Mouse (Mus musculus): ENCODE measurements at regions not wholly inside any gene's neighbourhood (a gene's known extent, or its start where the extent isn't known, plus 50 kb on each side); places are given as distances from the start of the nearest gene placed in this dataset.

- Histone ChIP-seq H3K4me2 (no peak overlapping the region), H3K27ac (replicated peaks) (no peak overlapping the region), H3K36me3 (no peaks in the 10 kb centered on the region), H3K9me3 (no peaks in the 10 kb centered on the region), H3K9ac (no peak overlapping the region), H3K27me3 (replicated peaks) (no peaks in the 10 kb centered on the region), H3K4me1 (peaks cover 7% of the 10 kb centered on the region; the same call in 1 of the 2 replicates), H3K4me3 (no peak overlapping the region)
- WGBS: 74% methylated on average over 7 of the region's 7 CpGs
- no peak for ATAC-seq (ENCODE audit: extremely low read depth, insufficient number of reproducible peaks, low FRiP score, low TSS enrichment)
Observed at GRCm38 (mm10) chr13:63659412-63659811, 86.0 kb upstream of the Ptch1 start.

- H3K4me1 ChIP-seq: peaks cover 7% of the 10 kb centered on the region; the same call in 1 of the 2 replicates
- no peaks in the 10 kb centered on the region for H3K36me3 ChIP-seq
- H3K9ac ChIP-seq: no peak overlapping the region
- H3K27ac ChIP-seq (replicated peaks): no peak overlapping the region
- WGBS: 71% methylated on average over 4 of the region's 4 CpGs
- H3K9me3 ChIP-seq: no peaks in the 10 kb centered on the region
- no peak overlapping the region for H3K4me2 ChIP-seq
- no peaks in the 10 kb centered on the region for H3K27me3 ChIP-seq (replicated peaks)
- no peak for ATAC-seq (ENCODE audit: extremely low read depth, insufficient number of reproducible peaks, low FRiP score, low TSS enrichment)
- no peak overlapping the region for H3K4me3 ChIP-seq
Observed at GRCm38 (mm10) chr13:63660431-63660830, 87.0 kb upstream of the Ptch1 start.

GRCm38 (mm10) chr13:63668576-63668975 is 95.2 kb upstream of the Ptch1 start:
- Histone ChIP-seq H3K9ac (no peak overlapping the region), H3K4me2 (no peak overlapping the region), H3K27ac (replicated peaks) (no peak overlapping the region), H3K36me3 (no peaks in the 10 kb centered on the region), H3K4me1 (peaks cover 10% of the 10 kb centered on the region; the same call in 1 of the 2 replicates), H3K4me3 (no peak overlapping the region), H3K27me3 (replicated peaks) (no peaks in the 10 kb centered on the region), H3K9me3 (no peaks in the 10 kb centered on the region)
- 23% methylated on average over 4 of the region's 4 CpGs for WGBS
- ATAC-seq (ENCODE audit: extremely low read depth, insufficient number of reproducible peaks, low FRiP score, low TSS enrichment): no peak

- no peak overlapping the region for H3K4me2 ChIP-seq
- H3K4me3 ChIP-seq: no peak overlapping the region
- H3K36me3 ChIP-seq: no peaks in the 10 kb centered on the region
- H3K4me1 ChIP-seq: peaks cover 10% of the 10 kb centered on the region; the same call in 1 of the 2 replicates
- no peaks in the 10 kb centered on the region for H3K9me3 ChIP-seq
- H3K27ac ChIP-seq (replicated peaks): no peak overlapping the region
- WGBS: 31% methylated on average over 2 of the region's 2 CpGs
- ATAC-seq (ENCODE audit: extremely low read depth, insufficient number of reproducible peaks, low FRiP score, low TSS enrichment): no peak
- H3K9ac ChIP-seq: no peak overlapping the region
- H3K27me3 ChIP-seq (replicated peaks): no peaks in the 10 kb centered on the region
Observed at GRCm38 (mm10) chr13:63669031-63669430, 95.6 kb upstream of the Ptch1 start.

- no peak overlapping the region for H3K4me2 ChIP-seq
- no peak overlapping the region for H3K27ac ChIP-seq (replicated peaks)
- H3K9ac ChIP-seq: no peak overlapping the region
- H3K9me3 ChIP-seq: no peaks in the 10 kb centered on the region
- H3K4me1 ChIP-seq: peaks cover 13% of the 10 kb centered on the region; the same call in 1 of the 2 replicates
- no peak for ATAC-seq (ENCODE audit: extremely low read depth, insufficient number of reproducible peaks, low FRiP score, low TSS enrichment)
- H3K36me3 ChIP-seq: no peaks in the 10 kb centered on the region
- H3K27me3 ChIP-seq (replicated peaks): no peaks in the 10 kb centered on the region
- WGBS: 47% methylated on average over 4 of the region's 4 CpGs
- no peak overlapping the region for H3K4me3 ChIP-seq
Observed at GRCm38 (mm10) chr13:63672425-63672824, 99.0 kb upstream of the Ptch1 start.

- Histone ChIP-seq H3K4me1 (0 out of 2 replicates have a peak, but pooled peaks cover 9% of the 10 kb centered on the region), H3K36me3 (no peaks in the 10 kb centered on the region), H3K9me3 (no peaks in the 10 kb centered on the region), H3K27me3 (replicated peaks) (no peaks in the 10 kb centered on the region), H3K27ac (replicated peaks) (no peak overlapping the region), H3K9ac (no peak overlapping the region), H3K4me3 (no peak overlapping the region), H3K4me2 (no peak overlapping the region)
- WGBS: 67% methylated on average over 2 of the region's 2 CpGs
- ATAC-seq (ENCODE audit: extremely low read depth, insufficient number of reproducible peaks, low FRiP score, low TSS enrichment): no peak
Observed at GRCm38 (mm10) chr13:63677696-63678095, 104.3 kb upstream of the Ptch1 start.

- 66% methylated on average over 10 of the region's 10 CpGs for WGBS
- ATAC-seq (ENCODE audit: extremely low read depth, insufficient number of reproducible peaks, low FRiP score, low TSS enrichment): no peak
- H3K4me1 ChIP-seq: 0 out of 2 replicates have a peak, but pooled peaks cover 9% of the 10 kb centered on the region
- no peak overlapping the region for H3K4me3 ChIP-seq
- H3K27me3 ChIP-seq (replicated peaks): no peaks in the 10 kb centered on the region
- no peak overlapping the region for H3K27ac ChIP-seq (replicated peaks)
- H3K4me2 ChIP-seq: no peak overlapping the region
- no peak overlapping the region for H3K9ac ChIP-seq
- H3K36me3 ChIP-seq: no peaks in the 10 kb centered on the region
- no peaks in the 10 kb centered on the region for H3K9me3 ChIP-seq
Observed at GRCm38 (mm10) chr13:63678265-63679260, 105.2 kb upstream of the Ptch1 start.

- no peak overlapping the region for H3K27ac ChIP-seq (replicated peaks)
- H3K9ac ChIP-seq: no peak overlapping the region
- H3K4me1 ChIP-seq: peaks cover 10% of the 10 kb centered on the region; the same call in 1 of the 2 replicates
- 25% methylated on average over 4 of the region's 4 CpGs for WGBS
- no peaks in the 10 kb centered on the region for H3K36me3 ChIP-seq
- H3K4me3 ChIP-seq: no peak overlapping the region
- no peaks in the 10 kb centered on the region for H3K9me3 ChIP-seq
- ATAC-seq (ENCODE audit: extremely low read depth, insufficient number of reproducible peaks, low FRiP score, low TSS enrichment): no peak; the same call in 1 of the 2 replicates
- H3K27me3 ChIP-seq (replicated peaks): no peaks in the 10 kb centered on the region
- H3K4me2 ChIP-seq: no peak overlapping the region
Observed at GRCm38 (mm10) chr13:63682341-63682740, 108.9 kb upstream of the Ptch1 start.

- no peaks in the 10 kb centered on the region for H3K36me3 ChIP-seq
- no peak overlapping the region for H3K4me3 ChIP-seq
- no peaks in the 10 kb centered on the region for H3K9me3 ChIP-seq
- no peak overlapping the region for H3K27ac ChIP-seq (replicated peaks)
- peaks cover 17% of the 10 kb centered on the region for H3K4me1 ChIP-seq
- no peak overlapping the region for H3K4me2 ChIP-seq
- H3K27me3 ChIP-seq (replicated peaks): no peaks in the 10 kb centered on the region
- ATAC-seq (ENCODE audit: extremely low read depth, insufficient number of reproducible peaks, low FRiP score, low TSS enrichment): no peak
- H3K9ac ChIP-seq: no peak overlapping the region
- WGBS: 84% methylated on average over 5 of the region's 5 CpGs
Observed at GRCm38 (mm10) chr13:63691974-63692373, 118.6 kb upstream of the Ptch1 start.

- H3K9ac ChIP-seq: no peak overlapping the region
- H3K36me3 ChIP-seq: no peaks in the 10 kb centered on the region
- no peaks in the 10 kb centered on the region for H3K27me3 ChIP-seq (replicated peaks)
- H3K4me2 ChIP-seq: no peak overlapping the region
- H3K4me1 ChIP-seq: peaks cover 17% of the 10 kb centered on the region
- H3K4me3 ChIP-seq: no peak overlapping the region
- ATAC-seq (ENCODE audit: extremely low read depth, insufficient number of reproducible peaks, low FRiP score, low TSS enrichment): no peak; the same call in 1 of the 2 replicates
- 38% methylated on average over 5 of the region's 5 CpGs for WGBS
- no peaks in the 10 kb centered on the region for H3K9me3 ChIP-seq
- H3K27ac ChIP-seq (replicated peaks): peak overlapping the region; percentile 61
Observed at GRCm38 (mm10) chr13:63693636-63694035, 120.2 kb upstream of the Ptch1 start.

GRCm38 (mm10) chr13:63696399-63696798 is 118.6 kb upstream of the Ercc6l2 start:
- ATAC-seq (ENCODE audit: extremely low read depth, insufficient number of reproducible peaks, low FRiP score, low TSS enrichment): no peak
- no peak overlapping the region for H3K4me2 ChIP-seq
- 43% methylated on average over 3 of the region's 3 CpGs for WGBS
- H3K9me3 ChIP-seq: no peaks in the 10 kb centered on the region
- no peak overlapping the region for H3K27ac ChIP-seq (replicated peaks)
- H3K9ac ChIP-seq: no peak overlapping the region
- no peaks in the 10 kb centered on the region for H3K36me3 ChIP-seq
- H3K27me3 ChIP-seq (replicated peaks): no peaks in the 10 kb centered on the region
- peaks cover 17% of the 10 kb centered on the region for H3K4me1 ChIP-seq
- no peak overlapping the region for H3K4me3 ChIP-seq

All from heart, embryonic 13.5 days (tissue).